Mouse (Mus musculus) left cerebral cortex, adult 9 months (tissue): ENCODE results near the gene Rcc2.

ENCODE experiments used
- DNase-seq, 2 experiments: peaks; one replicate each; pipeline ENCODE4 v3.0.0; 2022; ENCODE audit warnings: low spot score in 2 of 2

Gene Rcc2

GRCm38 (mm10) chr4:140684881-140685303 lies 15.4 kb upstream of the Rcc2 start:
- no peak for DNase-seq

- DNase-seq = no peak
Measured at GRCm38 (mm10) chr4:140688044-140688825, 12.1 kb upstream of the Rcc2 start.

- no peak for DNase-seq
Measured at GRCm38 (mm10) chr4:140688826-140689425, 11.4 kb upstream of the Rcc2 start.

- no peak for DNase-seq
Measured at GRCm38 (mm10) chr4:140689873-140690655, 10.3 kb upstream of the Rcc2 start.

- DNase-seq = no peak
Measured at GRCm38 (mm10) chr4:140691481-140691880, 8.9 kb upstream of the Rcc2 start.

GRCm38 (mm10) chr4:140693513-140693912 lies 6.8 kb upstream of the Rcc2 start:
- DNase-seq = no peak

- no peak for DNase-seq
Measured at GRCm38 (mm10) chr4:140694551-140695060, 5.7 kb upstream of the Rcc2 start.

- DNase-seq = no peak
Measured at GRCm38 (mm10) chr4:140695146-140695545, 5.2 kb upstream of the Rcc2 start.

GRCm38 (mm10) chr4:140695675-140696585 lies 4.4 kb upstream of the Rcc2 start:
- no peak for DNase-seq

- peak; percentile 78 to 80 for DNase-seq
Measured at GRCm38 (mm10) chr4:140699441-140700127, 757 bp upstream of the Rcc2 start.

GRCm38 (mm10) chr4:140701049-140701715 lies 841 bp downstream of the Rcc2 start:
- peak in 1 of 2 experiments; percentile 75 for DNase-seq

GRCm38 (mm10) chr4:140701716-140702561 lies 1.6 kb downstream of the Rcc2 start:
- no peak for DNase-seq

GRCm38 (mm10) chr4:140702611-140703327 lies 2.4 kb downstream of the Rcc2 start:
- peak in 1 of 2 experiments; percentile 59 for DNase-seq

GRCm38 (mm10) chr4:140703636-140704035 lies 3.3 kb downstream of the Rcc2 start:
- DNase-seq = no peak

- DNase-seq = no peak
Measured at GRCm38 (mm10) chr4:140704166-140704565, 3.8 kb downstream of the Rcc2 start.

GRCm38 (mm10) chr4:140707615-140708014 lies 7.3 kb downstream of the Rcc2 start:
- no peak for DNase-seq

GRCm38 (mm10) chr4:140708297-140708927 lies 8.1 kb downstream of the Rcc2 start:
- no peak for DNase-seq

- no peak for DNase-seq
Measured at GRCm38 (mm10) chr4:140709111-140709510, 8.8 kb downstream of the Rcc2 start.
